Mouse (Mus musculus): ENCODE data around the gene Klhl21. TPM values are rescaled to one million over a fixed set of nuclear protein-coding genes. Genes with fewer than 3 reads are reported as not detected.

The Klhl21 gene
- polyA plus RNA-seq, 1 experiment: 4.4 TPM

- Histone ChIP-seq H3K27me3 (replicated peaks) (no peaks in the 10 kb centered on the region), H3K4me1 (peaks cover 62% of the 10 kb centered on the region), H3K4me3 (replicated peaks) (peak overlapping the region; percentile 84), H3K9me3 (no peaks in the 10 kb centered on the region), H3K36me3 (replicated peaks; ENCODE audit: low read length) (peaks cover 75% of the 10 kb centered on the region)
- no peak for TF ChIP-seq GATA1 (IDR thresholded peaks at IDR 0.05; ENCODE audit: borderline replicate concordance, low read length)
- TF ChIP-seq FLI1 (IDR thresholded peaks at IDR 0.05; ENCODE audit: low read length): no peak
These were observed 4.6 kb downstream of the Klhl21 start for GRCm38 (mm10) chr4:152013036-152013813.

GRCm38 (mm10) chr4:152019073-152019472, 10.5 kb downstream of the Klhl21 start:
- Histone ChIP-seq H3K4me3 (replicated peaks) (no peak overlapping the region), H3K27me3 (replicated peaks) (no peaks in the 10 kb centered on the region), H3K36me3 (replicated peaks; ENCODE audit: low read length) (peaks cover 98% of the 10 kb centered on the region), H3K4me1 (peaks cover 52% of the 10 kb centered on the region), H3K9me3 (no peaks in the 10 kb centered on the region)
- TF ChIP-seq FLI1 (IDR thresholded peaks at IDR 0.05; ENCODE audit: low read length): no peak

GRCm38 (mm10) chr4:152020024-152020423, 11.4 kb downstream of the Klhl21 start:
- Histone ChIP-seq H3K27me3 (replicated peaks) (no peaks in the 10 kb centered on the region), H3K4me3 (replicated peaks) (no peak overlapping the region), H3K36me3 (replicated peaks; ENCODE audit: low read length) (peaks cover 98% of the 10 kb centered on the region), H3K4me1 (peaks cover 54% of the 10 kb centered on the region), H3K9me3 (no peaks in the 10 kb centered on the region)
- TF ChIP-seq FLI1 (IDR thresholded peaks at IDR 0.05; ENCODE audit: low read length): no peak

GRCm38 (mm10) chr4:152021568-152022097, 13.0 kb downstream of the Klhl21 start:
- no peak for TF ChIP-seq GATA1 (IDR thresholded peaks at IDR 0.05; ENCODE audit: borderline replicate concordance, low read length)
- Histone ChIP-seq H3K27me3 (replicated peaks) (no peaks in the 10 kb centered on the region), H3K4me3 (replicated peaks) (no peak overlapping the region), H3K9me3 (no peaks in the 10 kb centered on the region), H3K36me3 (replicated peaks; ENCODE audit: low read length) (peaks cover 95% of the 10 kb centered on the region), H3K4me1 (peaks cover 70% of the 10 kb centered on the region)

GRCm38 (mm10) chr4:152022506-152022905, 13.9 kb downstream of the Klhl21 start:
- TF ChIP-seq GATA1 (IDR thresholded peaks at IDR 0.05; ENCODE audit: borderline replicate concordance, low read length) (no peak), FLI1 (IDR thresholded peaks at IDR 0.05; ENCODE audit: low read length) (no peak)

GRCm38 (mm10) chr4:152024525-152024924, 15.9 kb downstream of the Klhl21 start:
- Histone ChIP-seq H3K9me3 (no peaks in the 10 kb centered on the region), H3K27me3 (replicated peaks) (no peaks in the 10 kb centered on the region), H3K4me3 (replicated peaks) (peak overlapping the region; percentile 2), H3K36me3 (replicated peaks; ENCODE audit: low read length) (peaks cover 68% of the 10 kb centered on the region), H3K4me1 (peaks cover 76% of the 10 kb centered on the region)
- TF ChIP-seq FLI1 (IDR thresholded peaks at IDR 0.05; ENCODE audit: low read length) (no peak), GATA1 (IDR thresholded peaks at IDR 0.05; ENCODE audit: borderline replicate concordance, low read length) (no peak)

More at GRCm38 (mm10) chr4:152022506-152022905, 13.9 kb downstream of the Klhl21 start:
- H3K36me3 ChIP-seq (replicated peaks; ENCODE audit: low read length): peaks cover 88% of the 10 kb centered on the region
- H3K27me3 ChIP-seq (replicated peaks): no peaks in the 10 kb centered on the region
- no peaks in the 10 kb centered on the region for H3K9me3 ChIP-seq
- H3K4me1 ChIP-seq: peaks cover 75% of the 10 kb centered on the region
- no peak overlapping the region for H3K4me3 ChIP-seq (replicated peaks)

GRCm38 (mm10) chr4:152026751-152027508, 18.3 kb downstream of the Klhl21 start:
- TF ChIP-seq FLI1 (IDR thresholded peaks at IDR 0.05; ENCODE audit: low read length) (no peak), GATA1 (IDR thresholded peaks at IDR 0.05; ENCODE audit: borderline replicate concordance, low read length) (no peak)
- peaks cover 2% of the 10 kb centered on the region for H3K27me3 ChIP-seq (replicated peaks)
- H3K4me1 ChIP-seq: peaks cover 69% of the 10 kb centered on the region
- peaks cover 57% of the 10 kb centered on the region for H3K36me3 ChIP-seq (replicated peaks; ENCODE audit: low read length)
- no peaks in the 10 kb centered on the region for H3K9me3 ChIP-seq
- peak overlapping the region; percentile 98 for H3K4me3 ChIP-seq (replicated peaks)

GRCm38 (mm10) chr4:152027524-152027923, 18.9 kb downstream of the Klhl21 start, which contains the start of gene Zbtb48:
Gene Zbtb48, minus strand, starts transcription at chr4:152027671.
- TF ChIP-seq GATA1 (IDR thresholded peaks at IDR 0.05; ENCODE audit: borderline replicate concordance, low read length) (no peak), FLI1 (IDR thresholded peaks at IDR 0.05; ENCODE audit: low read length) (no peak)

GRCm38 (mm10) chr4:152028456-152028855, 19.9 kb downstream of the Klhl21 start:
- Histone ChIP-seq H3K36me3 (replicated peaks; ENCODE audit: low read length) (peaks cover 51% of the 10 kb centered on the region), H3K4me3 (replicated peaks) (peak overlapping the region; percentile 98), H3K27me3 (replicated peaks) (peaks cover 7% of the 10 kb centered on the region), H3K9me3 (no peaks in the 10 kb centered on the region), H3K4me1 (peaks cover 56% of the 10 kb centered on the region)
- TF ChIP-seq GATA1 (IDR thresholded peaks at IDR 0.05; ENCODE audit: borderline replicate concordance, low read length): no peak
- TF ChIP-seq FLI1 (IDR thresholded peaks at IDR 0.05; ENCODE audit: low read length): no peak

More at GRCm38 (mm10) chr4:152027524-152027923, 18.9 kb downstream of the Klhl21 start, which contains the start of gene Zbtb48:
- peaks cover 57% of the 10 kb centered on the region for H3K36me3 ChIP-seq (replicated peaks; ENCODE audit: low read length)
- H3K4me3 ChIP-seq (replicated peaks): peak within 1 kb of the TSS; percentile 98
- peaks cover 6% of the 10 kb centered on the region for H3K27me3 ChIP-seq (replicated peaks)
- no peaks in the 10 kb centered on the region for H3K9me3 ChIP-seq
- peaks cover 65% of the 10 kb centered on the region for H3K4me1 ChIP-seq

GRCm38 (mm10) chr4:152029087-152029486, 20.5 kb downstream of the Klhl21 start:
- TF ChIP-seq FLI1 (IDR thresholded peaks at IDR 0.05; ENCODE audit: low read length) (no peak), GATA1 (IDR thresholded peaks at IDR 0.05; ENCODE audit: borderline replicate concordance, low read length) (no peak)
- H3K4me1 ChIP-seq: peaks cover 57% of the 10 kb centered on the region
- H3K4me3 ChIP-seq (replicated peaks): no peak overlapping the region
- H3K36me3 ChIP-seq (replicated peaks; ENCODE audit: low read length): peaks cover 49% of the 10 kb centered on the region
- H3K9me3 ChIP-seq: no peaks in the 10 kb centered on the region
- H3K27me3 ChIP-seq (replicated peaks): peaks cover 7% of the 10 kb centered on the region
